ENCODE assay signal across 9 mouse cellular contexts in genomic region chr6:8472915-8473314, GRCm38 (mm10). TPM values are rescaled to one million over a fixed set of nuclear protein-coding genes. Genes with fewer than 3 reads are reported as not detected.
A peak's percentile ranks its signal among the peaks of the same experiment; 100 is the strongest.
DNase-seq lines count a peak whose midpoint lies in the region; ATAC-seq and TF ChIP-seq lines count a peak whose summit lies in the region.
"Had no signal": no experiment of that assay in that cellular context is flagged by ENCODE, and none has a peak within 500 bp of the region (broad histone marks: within the 10 kb centered on the region; RNA-seq: fewer than 3 reads in every experiment).

No protein-coding gene starts in this region.

- no peaks in the 10 kb centered on the region for H3K9me3 ChIP-seq in heart, embryonic 15.5 days (replicated peaks)
- H3K9me3 ChIP-seq in lung, embryonic 14.5 days (ENCODE audit: low read depth, low read length) = no peaks in the 10 kb centered on the region

- no peak overlapping the region for H3K4me3 ChIP-seq in brown adipose tissue, adult 24 weeks (ENCODE audit: insufficient read depth, low read depth, low read length)
- H3K4me3 ChIP-seq in heart, embryonic 15.5 days = no peak overlapping the region
- H3K4me3 ChIP-seq in lung, embryonic 14.5 days (ENCODE audit: low read depth, low read length) = no peak overlapping the region

- H3K27me3 ChIP-seq in heart, embryonic 15.5 days = no peaks in the 10 kb centered on the region
- H3K27me3 ChIP-seq in lung, embryonic 14.5 days (ENCODE audit: insufficient read depth, low read length) = no peaks in the 10 kb centered on the region
- H3K27me3 ChIP-seq: Patski had no signal

- peak; percentile 2 for DNase-seq in adrenal gland, adult 8-10 months
- DNase-seq in adrenal gland, adult 18-20 months (ENCODE audit: low spot score in 2 of 2) = no peak
- DNase-seq in lung, embryonic 14.5 days = peak; percentile 68
- DNase-seq in neural tube, embryonic 10.5 days (ENCODE audit: extremely low spot score, low spot score) = no peak
- DNase-seq in right cerebral cortex, postnatal 14 days = no peak

- peaks cover 19% of the 10 kb centered on the region for H3K4me1 ChIP-seq in brown adipose tissue, adult 24 weeks (ENCODE audit: control insufficient read depth, insufficient read depth, insufficient read length, low read length)
- peaks cover 20% of the 10 kb centered on the region for H3K4me1 ChIP-seq in heart, embryonic 15.5 days (replicated peaks)
- H3K4me1 ChIP-seq in lung, embryonic 14.5 days (ENCODE audit: insufficient read depth) = peaks cover 20% of the 10 kb centered on the region

- peak overlapping the region; percentile 77 for H3K27ac ChIP-seq in brown adipose tissue, adult 24 weeks (replicated peaks; ENCODE audit: low read depth, low read length)
- H3K27ac ChIP-seq in heart, embryonic 15.5 days = peak overlapping the region; percentile 67
- H3K27ac ChIP-seq in lung, embryonic 14.5 days (ENCODE audit: low read depth) = peak overlapping the region; percentile 76

- no peak overlapping the region for H3K9ac ChIP-seq in heart, embryonic 15.5 days
- no peak overlapping the region for H3K9ac ChIP-seq in lung, embryonic 14.5 days

- no peak overlapping the region for H3K4me2 ChIP-seq in heart, embryonic 15.5 days
- H3K4me2 ChIP-seq in lung, embryonic 14.5 days = no peak overlapping the region

- no peaks in the 10 kb centered on the region for H3K36me3 ChIP-seq in heart, embryonic 15.5 days
- H3K36me3 ChIP-seq in lung, embryonic 14.5 days (ENCODE audit: insufficient read depth) = no peaks in the 10 kb centered on the region

- peak; percentile 58; the same call in 1 of the 2 replicates for ATAC-seq in heart, embryonic 15.5 days (replicated peaks; ENCODE audit: insufficient number of reproducible peaks, insufficient read depth, low FRiP score, low read depth)
- ATAC-seq in lung, embryonic 14.5 days (ENCODE audit: insufficient read depth) = peak; percentile 57
- no peak for ATAC-seq in activated CD4-positive, CD25-positive, alpha-beta regulatory T cell, adult 4 months
- ATAC-seq: Patski had no signal

- no peak for TF ChIP-seq CTCF in lung, embryonic 14.5 days (IDR thresholded peaks at IDR 0.05; ENCODE audit: low read depth)

- 20% methylated on average over 5 of the region's 5 CpGs for WGBS in heart, embryonic 15.5 days
- 12% methylated on average over 5 of the region's 5 CpGs for WGBS in lung, embryonic 14.5 days

RNA-seq across cellular contexts. Expression of gene Glcci1, which starts 36.5 kb away (rescaled TPM):
- total RNA-seq in adrenal gland, adult 8-10 months (2022) = 10 to 100 TPM; 29.1 to 32.4 (median 30.7) TPM
- 10 to 100 TPM; 25.3 to 33.5 TPM for total RNA-seq in adrenal gland, adult 18-20 months (2021)
- 2.6 and 5.2 TPM in 2 replicates for polyA plus RNA-seq in brown adipose tissue, adult 24 weeks (2012; ENCODE audit: insufficient read depth, insufficient read length, missing spikeins)
- polyA plus RNA-seq in heart, embryonic 15.5 days (2015; fragmentation: Nextera tagmentation; extraction: Ambion mirVana) = 5.2 and 5.7 TPM in 2 replicates
- polyA plus RNA-seq in lung, embryonic 14.5 days (2014; fragmentation: Nextera tagmentation; extraction: Ambion mirVana) = 19.2 and 19.4 TPM in 2 replicates
- polyA plus RNA-seq in activated CD4-positive, CD25-positive, alpha-beta regulatory T cell, adult 4 months (2017; shearing (Covaris generic)) = 10 to 100 TPM; 18.9 to 29.2 TPM

Comparison
In these comparisons a context has a peak if more than half of its experiments do, and no peak if none do; other contexts are left out.
1. DNase-seq: peak in adrenal gland, adult 8-10 months (single experiment) and lung, embryonic 14.5 days (single experiment); none in adrenal gland, adult 18-20 months (0 of 2), neural tube, embryonic 10.5 days (single experiment) and right cerebral cortex, postnatal 14 days (single experiment).
2. Peak in every context shown above with its lines, with median percentiles within 50 percentile points of each other: H3K27ac ChIP-seq.